Comparison of ENCODE assay signal across 7 mouse cellular contexts in the genomic region with DNA sequence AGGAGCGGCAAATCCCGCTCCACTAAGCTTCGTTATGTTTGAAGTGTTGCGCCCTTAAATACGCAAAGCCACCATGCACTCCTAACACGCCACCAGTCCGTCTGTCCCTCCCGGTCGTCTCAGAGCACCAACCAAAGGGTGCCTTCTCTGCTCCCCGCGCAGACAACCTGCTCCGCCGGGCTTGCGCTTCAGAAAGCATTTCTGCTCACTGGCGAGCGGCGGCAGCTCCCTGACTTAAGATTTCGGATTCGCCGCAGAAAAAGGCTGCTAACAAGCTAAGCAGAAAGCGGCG. TPM values are rescaled to one million over a fixed set of nuclear protein-coding genes. Genes with fewer than 3 reads are reported as not detected.
DNase-seq lines count a peak whose midpoint lies in the region; ATAC-seq and TF ChIP-seq lines count a peak whose summit lies in the region.

No protein-coding gene starts in this region.

- TF ChIP-seq CTCF in lung, embryonic 14.5 days (IDR thresholded peaks at IDR 0.05; ENCODE audit: low read depth) = no peak

- no peaks in the 10 kb centered on the region for H3K27me3 ChIP-seq in lung, embryonic 14.5 days (ENCODE audit: insufficient read depth, low read length)
- H3K27me3 ChIP-seq in embryonic facial prominence, embryonic 12.5 days = no peaks in the 10 kb centered on the region
- no peaks in the 10 kb centered on the region for H3K27me3 ChIP-seq in neural tube, embryonic 14.5 days (ENCODE audit: control insufficient read depth, insufficient read depth, low read length)

- H3K9me3 ChIP-seq in lung, embryonic 14.5 days (ENCODE audit: low read depth, low read length) = no peaks in the 10 kb centered on the region
- H3K9me3 ChIP-seq in embryonic facial prominence, embryonic 12.5 days = no peaks in the 10 kb centered on the region
- H3K9me3 ChIP-seq in neural tube, embryonic 14.5 days (ENCODE audit: control insufficient read depth, low read length) = no peaks in the 10 kb centered on the region

- H3K9ac ChIP-seq in lung, embryonic 14.5 days = peak overlapping the region; percentile 100
- peak overlapping the region; percentile 99 for H3K9ac ChIP-seq in embryonic facial prominence, embryonic 12.5 days
- H3K9ac ChIP-seq in neural tube, embryonic 14.5 days (replicated peaks; ENCODE audit: low read depth, low read length) = peak overlapping the region; percentile 92

- peaks cover 5% of the 10 kb centered on the region; the same call in 1 of the 2 replicates for H3K4me1 ChIP-seq in lung, embryonic 14.5 days (ENCODE audit: insufficient read depth)
- H3K4me1 ChIP-seq in embryonic facial prominence, embryonic 12.5 days = peaks cover 18% of the 10 kb centered on the region
- peaks cover 16% of the 10 kb centered on the region for H3K4me1 ChIP-seq in neural tube, embryonic 14.5 days (ENCODE audit: control insufficient read depth, insufficient read depth, low read length)

- peak overlapping the region; percentile 97 for H3K27ac ChIP-seq in lung, embryonic 14.5 days (ENCODE audit: low read depth)
- H3K27ac ChIP-seq in embryonic facial prominence, embryonic 12.5 days = peak overlapping the region; percentile 98
- peak overlapping the region; percentile 89 for H3K27ac ChIP-seq in neural tube, embryonic 14.5 days (ENCODE audit: low read depth, low read length)

- under 1% methylated on average over 22 of the region's 22 CpGs for WGBS in lung, embryonic 14.5 days
- WGBS in embryonic facial prominence, embryonic 12.5 days = under 1% methylated on average over 22 of the region's 22 CpGs
- under 1% methylated on average over 22 of the region's 22 CpGs for WGBS in neural tube, embryonic 14.5 days

- no peak for ATAC-seq in lung, embryonic 14.5 days (ENCODE audit: insufficient read depth)
- ATAC-seq in embryonic facial prominence, embryonic 12.5 days (ENCODE audit: insufficient number of reproducible peaks, insufficient read depth, low FRiP score, low TSS enrichment) = no peak
- peak; percentile 13 for ATAC-seq in inflammation-experienced regulatory T-cells, adult 6 months
- peak; percentile 19; the same call in 1 of the 2 replicates for ATAC-seq in neural tube, embryonic 14.5 days (ENCODE audit: low read depth)

- peaks cover 46% of the 10 kb centered on the region for H3K36me3 ChIP-seq in lung, embryonic 14.5 days (ENCODE audit: insufficient read depth)
- peaks cover 41% of the 10 kb centered on the region for H3K36me3 ChIP-seq in embryonic facial prominence, embryonic 12.5 days
- peaks cover 40% of the 10 kb centered on the region for H3K36me3 ChIP-seq in neural tube, embryonic 14.5 days (ENCODE audit: control insufficient read depth, insufficient read depth, low read length)

- H3K4me3 ChIP-seq in lung, embryonic 14.5 days (ENCODE audit: low read depth, low read length) = peak overlapping the region; percentile 98
- H3K4me3 ChIP-seq in embryonic facial prominence, embryonic 12.5 days = peak overlapping the region; percentile 99
- H3K4me3 ChIP-seq in neural tube, embryonic 14.5 days (ENCODE audit: low read depth, low read length) = peak overlapping the region; percentile 97

- peak; percentile 37 for DNase-seq in lung, embryonic 14.5 days
- DNase-seq in lung, postnatal 36 days = no peak
- DNase-seq in cerebellum, adult 11 months = no peak
- no peak for DNase-seq in cerebellum, adult 18-20 months

- H3K4me2 ChIP-seq in lung, embryonic 14.5 days = peak overlapping the region; percentile 81
- H3K4me2 ChIP-seq in embryonic facial prominence, embryonic 12.5 days (replicated peaks) = peak overlapping the region; percentile 93
- H3K4me2 ChIP-seq in neural tube, embryonic 14.5 days (ENCODE audit: low read depth, low read length) = peak overlapping the region; percentile 78

RNA-seq across cellular contexts. Expression of a gene that starts 0.4 kb away (rescaled TPM):
- 2,372 and 2,581 TPM in 2 replicates for polyA plus RNA-seq in lung, embryonic 14.5 days (2014; fragmentation: Nextera tagmentation; extraction: Ambion mirVana)
- 1,977 and 2,016 TPM in 2 replicates for polyA plus RNA-seq in embryonic facial prominence, embryonic 12.5 days (2016; fragmentation: Nextera tagmentation; extraction: Ambion mirVana)
- polyA plus RNA-seq in inflammation-experienced regulatory T-cells, adult 6 months (2017; shearing (Covaris generic)) = 1,000 to 10,000 TPM; 4,797 to 7,885 (median 7,790) TPM
- 1,065 and 1,071 TPM in 2 replicates for polyA plus RNA-seq in neural tube, embryonic 14.5 days (2014; fragmentation: Nextera tagmentation; extraction: Ambion mirVana)

RNA-seq across cellular contexts. Expression of a gene that starts 30.1 kb away (rescaled TPM):
- 0.80 and 0.87 TPM in 2 replicates for polyA plus RNA-seq in lung, embryonic 14.5 days (2014; fragmentation: Nextera tagmentation; extraction: Ambion mirVana)
- polyA plus RNA-seq in embryonic facial prominence, embryonic 12.5 days (2016; fragmentation: Nextera tagmentation; extraction: Ambion mirVana) = 0.89 and 1.00 TPM in 2 replicates
- polyA plus RNA-seq in inflammation-experienced regulatory T-cells, adult 6 months (2017; shearing (Covaris generic)) = under 1 TPM in 2 of 3 experiments, not detected in 1; 0.31 to 0.47 TPM
- polyA plus RNA-seq in neural tube, embryonic 14.5 days (2014; fragmentation: Nextera tagmentation; extraction: Ambion mirVana) = 3.0 and 3.1 TPM in 2 replicates

RNA-seq across cellular contexts. Expression of a gene that starts 33.8 kb away (rescaled TPM):
- 38.3 and 46.3 TPM in 2 replicates for polyA plus RNA-seq in lung, embryonic 14.5 days (2014; fragmentation: Nextera tagmentation; extraction: Ambion mirVana)
- 61.3 and 62.5 TPM in 2 replicates for polyA plus RNA-seq in embryonic facial prominence, embryonic 12.5 days (2016; fragmentation: Nextera tagmentation; extraction: Ambion mirVana)
- polyA plus RNA-seq in inflammation-experienced regulatory T-cells, adult 6 months (2017; shearing (Covaris generic)) = 1 to 10 TPM; 2.3 to 4.8 (median 3.7) TPM
- 8.3 and 10.8 TPM in 2 replicates for polyA plus RNA-seq in neural tube, embryonic 14.5 days (2014; fragmentation: Nextera tagmentation; extraction: Ambion mirVana)

RNA-seq across cellular contexts. Expression of a gene that starts 45.0 kb away (rescaled TPM):
- 17.1 and 20.1 TPM in 2 replicates for polyA plus RNA-seq in lung, embryonic 14.5 days (2014; fragmentation: Nextera tagmentation; extraction: Ambion mirVana)
- 28.4 and 28.8 TPM in 2 replicates for polyA plus RNA-seq in embryonic facial prominence, embryonic 12.5 days (2016; fragmentation: Nextera tagmentation; extraction: Ambion mirVana)
- 10 to 100 TPM in 1 of 3 experiments, 1 to 10 TPM in 2; 8.6 to 12.8 (median 8.9) TPM for polyA plus RNA-seq in inflammation-experienced regulatory T-cells, adult 6 months (2017; shearing (Covaris generic))
- 8.4 and 10.8 TPM in 2 replicates for polyA plus RNA-seq in neural tube, embryonic 14.5 days (2014; fragmentation: Nextera tagmentation; extraction: Ambion mirVana)

RNA-seq across cellular contexts. Expression of a gene that starts 45.1 kb away (rescaled TPM):
- polyA plus RNA-seq in lung, embryonic 14.5 days (2014; fragmentation: Nextera tagmentation; extraction: Ambion mirVana) = 22.2 and 25.6 TPM in 2 replicates
- polyA plus RNA-seq in embryonic facial prominence, embryonic 12.5 days (2016; fragmentation: Nextera tagmentation; extraction: Ambion mirVana) = 30.7 and 33.4 TPM in 2 replicates
- 1 to 10 TPM; 1.3 to 2.0 (median 1.6) TPM for polyA plus RNA-seq in inflammation-experienced regulatory T-cells, adult 6 months (2017; shearing (Covaris generic))
- polyA plus RNA-seq in neural tube, embryonic 14.5 days (2014; fragmentation: Nextera tagmentation; extraction: Ambion mirVana) = 27.8 and 28.3 TPM in 2 replicates

Comparison
In these comparisons a context has a peak if more than half of its experiments do, and no peak if none do; other contexts are left out.
1. ATAC-seq: peak in inflammation-experienced regulatory T-cells, adult 6 months (single experiment) and neural tube, embryonic 14.5 days (single experiment); none in lung, embryonic 14.5 days (single experiment) and embryonic facial prominence, embryonic 12.5 days (single experiment).
2. Peak in every context shown above with its lines, with median percentiles within 50 percentile points of each other: H3K27ac ChIP-seq, H3K4me2 ChIP-seq, H3K4me3 ChIP-seq and H3K9ac ChIP-seq.